Mouse (Mus musculus) heart, embryonic 12.5 days (tissue): ENCODE measurements around the gene Cnot3. TPM values are rescaled to one million over a fixed set of nuclear protein-coding genes. Genes with fewer than 3 reads are reported as not detected.

ENCODE experiments used
- ATAC-seq: fragments of 200-750 bp; cut with Nextera tagmentation; 2 replicates; pipeline ENCODE4 v1.8.0; 2017; ENCODE audit warnings: moderate TSS enrichment, moderate library complexity; ENCODE audit not compliant: insufficient number of reproducible peaks, low FRiP score
- H3K27ac ChIP-seq: fragments of 300-500 bp; sonication (generic); 2 replicates; pipeline ENCODE4 v1.5.1; 2016; ENCODE audit warnings: mild to moderate bottlenecking, moderate library complexity; ENCODE audit not compliant: poor library complexity, severe bottlenecking
- H3K27me3 ChIP-seq: fragments of 300-500 bp; sonication (generic); replicated peaks from 2 replicates; pipeline ENCODE4 v1.6.1; 2016; ENCODE audit warnings: mild to moderate bottlenecking, moderate library complexity
- H3K36me3 ChIP-seq: fragments of 300-500 bp; sonication (generic); 2 replicates; pipeline ENCODE4 v1.6.1; 2016; ENCODE audit warnings: mild to moderate bottlenecking, moderate library complexity
- H3K4me1 ChIP-seq: fragments of 300-500 bp; sonication (generic); replicated peaks from 2 replicates; pipeline ENCODE4 v1.6.1; 2016; ENCODE audit warnings: mild to moderate bottlenecking
- H3K4me2 ChIP-seq: fragments of 300-500 bp; sonication (generic); 2 replicates; pipeline ENCODE4 v1.6.1; 2016; ENCODE audit warnings: mild to moderate bottlenecking, moderate library complexity
- H3K4me3 ChIP-seq: fragments of 300-500 bp; sonication (generic); 2 replicates; pipeline ENCODE4 v1.5.1; 2016; ENCODE audit warnings: mild to moderate bottlenecking
- H3K9ac ChIP-seq: fragments of 300-500 bp; sonication (generic); 2 replicates; pipeline ENCODE4 v1.6.1; 2016; ENCODE audit warnings: mild to moderate bottlenecking, moderate library complexity
- H3K9me3 ChIP-seq: fragments of 300-500 bp; sonication (generic); replicated peaks from 2 replicates; pipeline ENCODE4 v1.6.1; 2016; ENCODE audit warnings: mild to moderate bottlenecking, moderate library complexity
- WGBS: fragments of 180-500 bp; shearing (Covaris S2); methylation state at CpG from one replicate; pipeline ENCODE4 v1.1.7; 2016; 5-methylcytosine and 5-hydroxymethylcytosine counted together
- polyA plus RNA-seq: library from polyadenylated mRNA; unstranded; fragments of >200 nt; fragmentation: Nextera tagmentation; extraction: Ambion mirVana; gene quantifications from 2 replicates; pipeline ENCODE4 v1.2.1, GENCODE M21; 2016

Cnot3 gene
- polyA plus RNA-seq, 1 experiment from 2014 or later, result 41.9 TPM

- 67% methylated on average over 4 of the region's 4 CpGs for WGBS
- Histone ChIP-seq H3K4me2 (peak overlapping the region; percentile 92), H3K36me3 (peaks cover 25% of the 10 kb centered on the region), H3K9ac (peak overlapping the region; percentile 99), H3K4me3 (peak overlapping the region; percentile 95), H3K9me3 (no peaks in the 10 kb centered on the region), H3K4me1 (peaks cover 45% of the 10 kb centered on the region), H3K27ac (no peak overlapping the region), H3K27me3 (no peaks in the 10 kb centered on the region)
- no peak for ATAC-seq
Measured at GRCm38 (mm10) chr7:3646641-3647040, 1.6 kb downstream of the Cnot3 start.

GRCm38 (mm10) chr7:3656966-3657365, 11.9 kb downstream of the Cnot3 start:
- no peak for ATAC-seq
- Histone ChIP-seq H3K4me1 (peaks cover 13% of the 10 kb centered on the region; the same call in 1 of the 2 replicates), H3K27me3 (no peaks in the 10 kb centered on the region), H3K9me3 (no peaks in the 10 kb centered on the region), H3K36me3 (peaks cover 100% of the 10 kb centered on the region), H3K4me2 (no peak overlapping the region), H3K9ac (no peak overlapping the region), H3K4me3 (no peak overlapping the region), H3K27ac (no peak overlapping the region)
- 69% methylated on average over 4 of the region's 4 CpGs for WGBS

DNA sequence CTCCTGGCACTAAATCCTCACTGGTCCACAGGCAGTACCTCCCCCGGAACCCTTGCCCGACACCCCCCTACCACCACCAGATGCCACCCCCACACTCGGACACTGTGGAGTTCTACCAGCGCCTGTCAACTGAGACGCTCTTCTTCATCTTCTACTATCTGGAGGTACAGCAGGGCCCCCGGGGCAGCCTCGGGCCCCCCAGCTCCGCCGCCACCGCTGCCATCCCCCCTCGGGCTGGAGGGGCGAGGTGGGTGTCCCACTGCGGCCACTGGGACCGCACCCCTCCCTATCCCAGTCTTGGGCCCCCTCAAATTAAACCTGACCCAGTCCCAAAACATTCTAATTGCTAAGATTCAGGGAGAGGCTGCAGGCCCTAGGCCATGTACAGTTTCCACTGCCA, 13.5 kb downstream of the Cnot3 start:
- H3K36me3 ChIP-seq, result peaks cover 98% of the 10 kb centered on the region
- no peak overlapping the region for H3K27ac ChIP-seq
- H3K4me3 ChIP-seq, result no peak overlapping the region
- 91% methylated on average over 14 of the region's 14 CpGs for WGBS
- H3K9me3 ChIP-seq, result no peaks in the 10 kb centered on the region
- no peak overlapping the region for H3K4me2 ChIP-seq
- no peaks in the 10 kb centered on the region for H3K27me3 ChIP-seq
- no peak overlapping the region for H3K9ac ChIP-seq
- ATAC-seq, result no peak
- H3K4me1 ChIP-seq, result peaks cover 14% of the 10 kb centered on the region

GRCm38 (mm10) chr7:3664524-3665214, 19.6 kb downstream of the Cnot3 start:
- peak; percentile 33; the same call in 1 of the 2 replicates for ATAC-seq
- WGBS, result 26% methylated on average over 15 of the region's 15 CpGs
- Histone ChIP-seq H3K4me3 (peak overlapping the region; percentile 80), H3K4me1 (peaks cover 31% of the 10 kb centered on the region), H3K27ac (peak overlapping the region; percentile 88), H3K9me3 (no peaks in the 10 kb centered on the region), H3K27me3 (no peaks in the 10 kb centered on the region), H3K36me3 (peaks cover 37% of the 10 kb centered on the region), H3K9ac (peak overlapping the region; percentile 85), H3K4me2 (peak overlapping the region; percentile 90)

DNA sequence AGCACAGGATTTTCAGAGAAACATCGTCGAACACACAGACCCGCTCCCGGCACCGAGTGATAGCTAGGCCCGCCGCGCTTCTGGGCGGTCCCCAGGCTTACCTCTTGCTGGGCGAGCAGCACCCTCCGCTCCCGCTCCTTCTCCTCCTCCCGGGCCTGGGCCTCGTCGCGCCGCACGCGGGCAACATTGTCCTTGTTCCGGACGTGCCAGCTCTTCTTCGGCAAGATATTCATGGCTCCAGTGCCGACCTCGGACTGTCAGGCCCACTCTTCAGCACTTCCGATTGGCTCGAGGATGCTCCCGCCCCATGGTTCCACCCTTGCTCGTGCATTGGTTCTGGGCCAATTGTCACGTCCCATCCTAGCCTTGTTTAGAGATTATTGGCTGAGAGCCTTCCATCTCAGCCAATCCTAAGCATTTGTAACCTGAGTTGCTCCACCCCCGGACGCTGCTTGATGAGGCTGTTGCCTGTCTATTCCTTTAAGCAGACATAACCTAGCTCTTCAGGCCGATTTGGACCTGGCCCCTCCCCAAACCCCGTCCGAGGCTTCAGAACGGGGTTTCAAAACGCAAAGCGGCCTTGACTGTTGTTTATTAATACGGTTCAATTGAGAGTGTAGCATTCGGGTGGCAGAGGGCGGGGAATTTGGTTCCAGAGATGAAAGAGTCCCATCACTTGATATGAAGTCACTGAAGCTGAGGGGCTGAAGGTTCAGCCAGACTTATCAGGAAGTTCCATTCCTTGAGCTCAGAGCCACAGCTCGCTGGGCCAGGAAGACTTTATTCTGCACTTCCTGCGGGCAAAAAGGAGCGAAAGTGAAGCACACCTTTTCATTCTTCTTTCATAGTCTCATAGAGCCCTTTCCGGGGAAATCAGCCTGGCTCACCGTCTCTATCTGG, 20.4 kb downstream of the Cnot3 start, which contains the start of gene Leng1:
Leng1 (minus strand) TSS at position 626 of the 900 bp plus-strand sequence.
- peak within 1 kb of the TSS; percentile 88 for H3K27ac ChIP-seq
- ATAC-seq, result peak; percentile 98
- no peaks in the 10 kb centered on the region for H3K9me3 ChIP-seq
- H3K9ac ChIP-seq, result peak within 1 kb of the TSS; percentile 85
- peak within 1 kb of the TSS; percentile 80 for H3K4me3 ChIP-seq
- H3K27me3 ChIP-seq, result no peaks in the 10 kb centered on the region
- H3K4me1 ChIP-seq, result peaks cover 31% of the 10 kb centered on the region
- peaks cover 29% of the 10 kb centered on the region for H3K36me3 ChIP-seq
- H3K4me2 ChIP-seq, result peak within 1 kb of the TSS; percentile 90
- WGBS, result 4% methylated on average over 45 of the region's 45 CpGs

- H3K9ac ChIP-seq, result peak overlapping the region; percentile 60
- H3K27ac ChIP-seq, result peak overlapping the region; percentile 40; the same call in 1 of the 2 replicates
- WGBS, result 5% methylated on average over 14 of the region's 14 CpGs
- H3K4me3 ChIP-seq, result peak overlapping the region; percentile 35
- no peak for ATAC-seq
- peaks cover 14% of the 10 kb centered on the region for H3K36me3 ChIP-seq
- H3K27me3 ChIP-seq, result no peaks in the 10 kb centered on the region
- no peaks in the 10 kb centered on the region for H3K9me3 ChIP-seq
- H3K4me1 ChIP-seq, result peaks cover 31% of the 10 kb centered on the region
- H3K4me2 ChIP-seq, result peak overlapping the region; percentile 64
Measured at GRCm38 (mm10) chr7:3666921-3667391, 21.9 kb downstream of the Cnot3 start.

GRCm38 (mm10) chr7:3674507-3675227, 29.6 kb downstream of the Cnot3 start:
- ATAC-seq, result peak; percentile 77
- Histone ChIP-seq H3K9ac (no peak overlapping the region), H3K27ac (no peak overlapping the region), H3K4me2 (no peak overlapping the region), H3K4me1 (no peaks in the 10 kb centered on the region), H3K4me3 (no peak overlapping the region), H3K27me3 (no peaks in the 10 kb centered on the region), H3K36me3 (peaks cover 9% of the 10 kb centered on the region; the same call in 1 of the 2 replicates), H3K9me3 (no peaks in the 10 kb centered on the region)
- 64% methylated on average over 10 of the region's 10 CpGs for WGBS

DNA sequence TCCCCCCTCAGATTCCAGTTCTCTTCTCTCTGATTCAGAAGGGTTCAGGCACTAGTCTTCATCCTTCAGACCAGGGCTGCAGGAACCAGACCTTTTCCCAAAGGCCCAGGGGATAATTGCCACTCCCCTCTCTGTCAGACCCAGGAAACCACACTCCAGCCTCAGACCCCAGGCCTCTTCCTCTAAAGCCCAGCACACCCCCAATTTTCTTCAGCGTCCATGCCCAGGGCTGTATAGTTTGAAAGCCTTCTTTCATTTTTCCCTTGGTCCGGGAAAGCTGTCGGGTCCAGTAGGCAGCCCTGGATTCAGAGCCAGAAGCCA, 30.1 kb downstream of the Cnot3 start:
- Histone ChIP-seq H3K4me2 (no peak overlapping the region), H3K36me3 (peaks cover 10% of the 10 kb centered on the region), H3K27me3 (no peaks in the 10 kb centered on the region), H3K4me3 (no peak overlapping the region), H3K9ac (no peak overlapping the region), H3K4me1 (no peaks in the 10 kb centered on the region), H3K27ac (no peak overlapping the region), H3K9me3 (no peaks in the 10 kb centered on the region)
- no peak; the same call in 1 of the 2 replicates for ATAC-seq
- 74% methylated on average over 3 of the region's 3 CpGs for WGBS

GRCm38 (mm10) chr7:3676371-3676770, 31.3 kb downstream of the Cnot3 start:
- H3K9me3 ChIP-seq, result no peaks in the 10 kb centered on the region
- no peak overlapping the region for H3K9ac ChIP-seq
- no peaks in the 10 kb centered on the region for H3K4me1 ChIP-seq
- ATAC-seq, result no peak
- WGBS, result 84% methylated on average over 12 of the region's 12 CpGs
- H3K27ac ChIP-seq, result no peak overlapping the region
- H3K4me3 ChIP-seq, result no peak overlapping the region
- no peak overlapping the region for H3K4me2 ChIP-seq
- H3K36me3 ChIP-seq, result peaks cover 18% of the 10 kb centered on the region
- no peaks in the 10 kb centered on the region for H3K27me3 ChIP-seq

DNA sequence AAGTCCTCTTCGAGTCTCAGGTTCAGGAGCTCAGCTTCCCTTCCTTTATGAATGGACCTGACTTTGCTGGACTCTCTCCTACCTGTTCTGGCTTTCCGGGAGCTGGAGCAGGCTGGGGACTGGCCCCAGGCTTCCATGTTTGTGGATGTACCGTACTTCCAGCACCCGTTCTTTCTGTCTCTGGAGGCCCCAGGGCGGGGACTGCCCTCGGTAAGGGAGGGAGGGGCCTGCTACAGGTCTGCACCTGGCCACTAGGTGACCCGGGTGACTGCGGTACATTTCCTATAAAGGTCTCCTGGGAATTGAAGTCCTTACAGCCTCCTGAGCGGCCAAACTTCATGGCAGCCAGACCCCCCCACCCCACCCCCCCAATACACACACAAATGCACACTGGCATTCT, 32.3 kb downstream of the Cnot3 start, which contains the start of gene Tmc4:
Tmc4 (minus strand) TSS at position 212 of the 400 bp plus-strand sequence.
- Histone ChIP-seq H3K4me1 (no peaks in the 10 kb centered on the region), H3K9me3 (no peaks in the 10 kb centered on the region), H3K36me3 (peaks cover 18% of the 10 kb centered on the region), H3K4me3 (no peak within 1 kb of the TSS), H3K9ac (no peak within 1 kb of the TSS), H3K4me2 (no peak within 1 kb of the TSS), H3K27me3 (no peaks in the 10 kb centered on the region), H3K27ac (no peak within 1 kb of the TSS)
- ATAC-seq, result no peak
- WGBS, result 56% methylated on average over 9 of the region's 9 CpGs
